Mouse (Mus musculus) heart, embryonic 14.5 days (tissue): ENCODE results near the gene Dnajc12. TPM values are rescaled to one million over a fixed set of nuclear protein-coding genes. Genes with fewer than 3 reads are reported as not detected.
"Not testable (repeated sequence)": the region's sequence is repeated elsewhere in the genome, so short reads cannot be mapped to it uniquely, and the experiment has no call there.

ENCODE experiments used
- ATAC-seq: fragments of 200-750 bp; cut with Nextera tagmentation; 2 replicates; pipeline ENCODE4 v1.8.0; 2017; ENCODE audit warnings: low read depth, moderate TSS enrichment; ENCODE audit not compliant: insufficient number of reproducible peaks, insufficient read depth, low FRiP score
- H3K27ac ChIP-seq, 2 experiments: fragments of 200-500 bp in 1 of 2; fragments of 300-500 bp in 1 of 2; sonication (generic) in 1 of 2; replicated peaks in 1 of 2; 2 replicates each; pipeline ENCODE4 v1.5.1; 2012 to 2014; ENCODE audit warnings: low read depth in 2 of 2, low read length in 2 of 2, control low read depth in 1 of 2, mild to moderate bottlenecking in 1 of 2, mixed read lengths in 1 of 2; ENCODE audit not compliant: control insufficient read depth in 1 of 2, insufficient read depth in 1 of 2
- H3K27me3 ChIP-seq: fragments of 300-500 bp; sonication (generic); 2 replicates; pipeline ENCODE4 v1.6.1; 2014; ENCODE audit warnings: mild to moderate bottlenecking, low read length, control low read depth; ENCODE audit not compliant: control insufficient read depth, insufficient read depth
- H3K36me3 ChIP-seq: fragments of 300-500 bp; sonication (generic); 2 replicates; pipeline ENCODE4 v1.6.1; 2014; ENCODE audit warnings: mild to moderate bottlenecking, control low read depth, low read length, mixed read lengths; ENCODE audit not compliant: control insufficient read depth, insufficient read depth
- H3K4me1 ChIP-seq, 2 experiments: fragments of 200-500 bp in 1 of 2; fragments of 300-500 bp in 1 of 2; sonication (generic) in 1 of 2; 2 replicates each; pipeline ENCODE4 v1.6.1; 2012 to 2014; ENCODE audit warnings: low read length in 2 of 2, control low read depth in 1 of 2, mixed read lengths in 1 of 2; ENCODE audit not compliant: control insufficient read depth in 2 of 2, insufficient read depth in 2 of 2
- H3K4me2 ChIP-seq: fragments of 300-500 bp; sonication (generic); 2 replicates; pipeline ENCODE4 v1.6.1; 2014; ENCODE audit warnings: mild to moderate bottlenecking, low read length
- H3K4me3 ChIP-seq, 2 experiments: fragments of 200-500 bp in 1 of 2; fragments of 300-500 bp in 1 of 2; sonication (generic) in 1 of 2; 2 replicates each; pipeline ENCODE4 v1.5.1; 2012 to 2014; ENCODE audit warnings: low read length in 2 of 2, mild to moderate bottlenecking in 2 of 2, control low read depth in 1 of 2, low read depth in 1 of 2, moderate library complexity in 1 of 2; ENCODE audit not compliant: control insufficient read depth in 1 of 2, insufficient read depth in 1 of 2
- H3K9ac ChIP-seq: fragments of 300-500 bp; sonication (generic); 2 replicates; pipeline ENCODE4 v1.6.1; 2014; ENCODE audit warnings: mild to moderate bottlenecking, low read length
- H3K9me3 ChIP-seq: fragments of 300-500 bp; sonication (generic); 2 replicates; pipeline ENCODE4 v1.6.1; 2016; ENCODE audit warnings: low read length, control low read depth; ENCODE audit not compliant: control insufficient read depth
- WGBS: fragments of 180-500 bp; shearing (Covaris S2); extraction: QIAGEN DNeasy Blood & Tissue Kit; methylation state at CpG from one replicate; pipeline ENCODE4 v1.1.7; 2014; 5-methylcytosine and 5-hydroxymethylcytosine counted together
- polyA plus RNA-seq: library from polyadenylated mRNA; unstranded; fragments of >200 nt; fragmentation: Nextera tagmentation; extraction: Ambion mirVana; gene quantifications from 2 replicates; pipeline ENCODE4 v1.2.1, GENCODE M21; 2014

Gene Dnajc12
- polyA plus RNA-seq, 1 experiment from 2014 or later: 9.6 TPM

- Histone ChIP-seq H3K4me2 (no peak overlapping the region), H3K36me3 (no peaks in the 10 kb centered on the region), H3K27ac (no peak overlapping the region), H3K9me3 (no peaks in the 10 kb centered on the region), H3K9ac (no peak overlapping the region), H3K27me3 (no peaks in the 10 kb centered on the region), H3K4me1 (peaks cover 0 to 2% of the 10 kb centered on the region in 2 experiments; a peak in 1 of 4 replicates), H3K4me3 (no peak overlapping the region)
- WGBS: 85% methylated on average over 5 of the region's 5 CpGs
- no peak for ATAC-seq
These were observed 5.9 kb upstream of the Dnajc12 start for GRCm38 (mm10) chr10:63376303-63376702.

GRCm38 (mm10) chr10:63377468-63377867, 4.8 kb upstream of the Dnajc12 start:
- Histone ChIP-seq H3K9me3 (no peaks in the 10 kb centered on the region), H3K27ac (no peak overlapping the region), H3K4me1 (peaks cover 0 to 9% of the 10 kb centered on the region in 2 experiments; a peak in 1 of 4 replicates), H3K4me2 (no peak overlapping the region), H3K36me3 (no peaks in the 10 kb centered on the region), H3K9ac (no peak overlapping the region), H3K4me3 (no peak overlapping the region), H3K27me3 (no peaks in the 10 kb centered on the region)
- no peak for ATAC-seq
- 21% methylated on average over 9 of the region's 9 CpGs for WGBS

- H3K4me1 ChIP-seq: peaks cover 0 to 9% of the 10 kb centered on the region in 2 experiments; a peak in 1 of 4 replicates
- ATAC-seq: no peak
- H3K9ac ChIP-seq: no peak overlapping the region
- WGBS: 66% methylated on average over 6 of the region's 6 CpGs
- no peak overlapping the region for H3K27ac ChIP-seq
- H3K27me3 ChIP-seq: no peaks in the 10 kb centered on the region
- no peak overlapping the region for H3K4me2 ChIP-seq
- H3K4me3 ChIP-seq: no peak overlapping the region
- no peaks in the 10 kb centered on the region for H3K36me3 ChIP-seq
- H3K9me3 ChIP-seq: no peaks in the 10 kb centered on the region
These were observed 3.1 kb upstream of the Dnajc12 start for GRCm38 (mm10) chr10:63378948-63379680.

- ATAC-seq: no peak
- WGBS: 4% methylated on average over 24 of the region's 24 CpGs
- H3K27ac ChIP-seq: peak within 1 kb of the TSS; percentile 34 to 53; a peak in 3 of 4 replicates
These were observed 554 bp upstream of the Dnajc12 start, which contains the start of gene Sirt1 for GRCm38 (mm10) chr10:63381498-63382280. Gene Sirt1, minus strand, starts transcription at chr10:63381704.

DNA sequence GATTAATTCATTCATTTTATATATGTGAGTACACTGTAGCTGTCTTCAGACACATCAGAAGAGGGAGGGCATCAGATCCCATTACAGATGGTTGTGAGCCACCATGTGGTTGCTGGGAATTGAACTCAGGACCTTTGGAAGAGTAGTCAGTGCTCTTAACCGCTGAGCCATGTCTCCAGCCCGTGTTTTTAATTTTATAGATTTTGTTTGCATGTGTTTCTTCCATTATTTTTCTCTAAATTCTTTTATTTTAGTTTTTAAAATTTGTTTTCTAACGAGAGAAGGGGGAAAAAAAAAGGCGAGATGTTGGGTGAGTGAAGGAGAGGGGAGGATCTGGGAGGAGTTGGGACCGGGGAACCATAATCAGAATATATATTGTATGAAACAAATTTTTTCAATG, 3.7 kb downstream of the Dnajc12 start:
- 28% methylated on average over 5 of the region's 5 CpGs for WGBS
- not testable (repeated sequence) for H3K27me3 ChIP-seq, ATAC-seq, H3K36me3 ChIP-seq, H3K9me3 ChIP-seq, H3K4me1 ChIP-seq
- peak overlapping the region; percentile 79; the same call in 1 of the 2 replicates for H3K9ac ChIP-seq
- peak overlapping the region; percentile 85 for H3K4me2 ChIP-seq
- H3K27ac ChIP-seq: 0 out of 4 replicates have a peak overlapping the region, but pooled peaks of 1 of the 2 experiments have one; percentile 87
- H3K4me3 ChIP-seq: peak overlapping the region; percentile 60 to 68

More at GRCm38 (mm10) chr10:63381498-63382280, 554 bp upstream of the Dnajc12 start, which contains the start of gene Sirt1:
- peak within 1 kb of the TSS; percentile 78 for H3K4me2 ChIP-seq
- H3K9me3 ChIP-seq: no peaks in the 10 kb centered on the region
- peak within 1 kb of the TSS; percentile 59 to 61 for H3K4me3 ChIP-seq
- H3K27me3 ChIP-seq: no peaks in the 10 kb centered on the region
- H3K4me1 ChIP-seq: peaks cover 0 to 9% of the 10 kb centered on the region in 2 experiments; a peak in 1 of 4 replicates
- H3K36me3 ChIP-seq: no peaks in the 10 kb centered on the region
- H3K9ac ChIP-seq: peak within 1 kb of the TSS; percentile 80

DNA sequence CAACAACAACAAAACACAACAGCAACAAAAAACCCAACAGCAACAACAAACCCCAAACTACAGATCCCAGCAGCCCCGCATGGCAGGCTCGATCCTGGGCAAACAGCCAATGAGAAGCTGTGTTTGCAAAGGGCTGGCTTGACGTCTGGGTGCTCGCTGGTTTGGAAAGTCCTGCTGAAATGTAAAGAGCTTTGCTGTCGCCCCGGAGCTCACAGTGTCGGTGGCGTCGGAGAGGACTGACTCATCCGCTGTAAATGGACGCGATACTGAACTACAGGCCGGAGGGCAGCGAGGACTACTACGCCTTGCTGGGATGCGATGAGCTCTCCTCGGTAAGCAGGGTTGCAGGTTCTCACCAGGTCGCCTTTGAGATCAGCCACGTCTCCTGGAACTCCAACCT, 4.2 kb downstream of the Dnajc12 start:
- under 1% methylated on average over 19 of the region's 19 CpGs for WGBS
- H3K4me1 ChIP-seq: peaks cover 0 to 6% of the 10 kb centered on the region in 2 experiments; a peak in 1 of 4 replicates
- peak overlapping the region; percentile 82 to 87 for H3K27ac ChIP-seq
- no peaks in the 10 kb centered on the region for H3K36me3 ChIP-seq
- H3K4me3 ChIP-seq: peak overlapping the region; percentile 60 to 68
- H3K9ac ChIP-seq: peak overlapping the region; percentile 79
- H3K4me2 ChIP-seq: peak overlapping the region; percentile 85
- no peaks in the 10 kb centered on the region for H3K9me3 ChIP-seq
- H3K27me3 ChIP-seq: no peaks in the 10 kb centered on the region
- peak; percentile 74 for ATAC-seq

GRCm38 (mm10) chr10:63386991-63387390, 4.7 kb downstream of the Dnajc12 start:
- no peaks in the 10 kb centered on the region for H3K36me3 ChIP-seq
- 0 out of 4 replicates have a peak, but pooled peaks cover 0 to under 1% of the 10 kb centered on the region in 2 experiments for H3K4me1 ChIP-seq
- peak overlapping the region; percentile 60 to 68 for H3K4me3 ChIP-seq
- no peaks in the 10 kb centered on the region for H3K9me3 ChIP-seq
- no peaks in the 10 kb centered on the region for H3K27me3 ChIP-seq
- peak overlapping the region; percentile 82 to 87; a peak in 3 of 4 replicates for H3K27ac ChIP-seq
- peak overlapping the region; percentile 85 for H3K4me2 ChIP-seq
- H3K9ac ChIP-seq: peak overlapping the region; percentile 79
- under 1% methylated on average over 10 of the region's 10 CpGs for WGBS
- ATAC-seq: no peak
